Mouse (Mus musculus): Measurements from ENCODE around the gene Usp51.
"Not testable (repeated sequence)": the region's sequence is repeated elsewhere in the genome, so short reads cannot be mapped to it uniquely, and the experiment has no call there.

Usp51 gene

DNA sequence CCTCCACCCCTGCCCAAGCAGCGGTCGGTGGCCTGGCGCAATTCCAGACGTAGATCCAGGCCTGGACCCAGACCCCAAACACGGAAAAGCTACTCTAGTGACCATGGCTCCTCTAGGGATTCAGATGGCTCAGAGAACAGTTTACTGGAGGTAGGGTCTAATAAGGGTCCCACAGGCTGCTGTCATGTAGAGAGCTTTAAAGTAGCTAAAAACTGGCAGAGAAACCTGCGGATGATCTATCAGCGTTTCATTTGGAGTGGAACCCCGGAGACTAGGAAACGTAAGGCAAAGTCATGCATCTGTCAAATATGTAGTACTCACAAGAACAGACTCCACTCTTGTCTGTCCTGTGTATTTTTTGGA, 1.4 kb downstream of the Usp51 start:
- Histone ChIP-seq H3K27me3 (ENCODE audit: insufficient read depth, low read length) (no peaks in the 10 kb centered on the region), H3K4me3 (replicated peaks; ENCODE audit: low read length) (peak overlapping the region; percentile 83), H3K36me3 (ENCODE audit: insufficient read depth, low read length) (no peaks in the 10 kb centered on the region), H3K9me3 (ENCODE audit: low read length) (no peaks in the 10 kb centered on the region), H3K4me1 (replicated peaks; ENCODE audit: low read depth, low read length) (no peaks in the 10 kb centered on the region)
- TF ChIP-seq CTCF (conservative IDR thresholded peaks at IDR 0.05; ENCODE audit: low read length) (no peak), POU5F1 (IDR thresholded peaks at IDR 0.05; ENCODE audit: borderline replicate concordance, low read length) (no peak), NANOG (IDR thresholded peaks at IDR 0.05; ENCODE audit: borderline replicate concordance, low read length) (no peak)

- H3K36me3 ChIP-seq (ENCODE audit: insufficient read depth, low read length); H3K4me3 ChIP-seq (replicated peaks; ENCODE audit: low read length); H3K27me3 ChIP-seq (ENCODE audit: insufficient read depth, low read length); H3K4me1 ChIP-seq (replicated peaks; ENCODE audit: low read depth, low read length); H3K9me3 ChIP-seq (ENCODE audit: low read length): not testable (repeated sequence)
Observed at GRCm38 (mm10) chrX:153025255-153025654, 19.0 kb downstream of the Usp51 start.

GRCm38 (mm10) chrX:153025709-153026108, 19.4 kb downstream of the Usp51 start:
- not testable (repeated sequence) for H3K27me3 ChIP-seq (ENCODE audit: insufficient read depth, low read length); H3K9me3 ChIP-seq (ENCODE audit: low read length); H3K4me3 ChIP-seq (replicated peaks; ENCODE audit: low read length); H3K36me3 ChIP-seq (ENCODE audit: insufficient read depth, low read length); H3K4me1 ChIP-seq (replicated peaks; ENCODE audit: low read depth, low read length)

DNA sequence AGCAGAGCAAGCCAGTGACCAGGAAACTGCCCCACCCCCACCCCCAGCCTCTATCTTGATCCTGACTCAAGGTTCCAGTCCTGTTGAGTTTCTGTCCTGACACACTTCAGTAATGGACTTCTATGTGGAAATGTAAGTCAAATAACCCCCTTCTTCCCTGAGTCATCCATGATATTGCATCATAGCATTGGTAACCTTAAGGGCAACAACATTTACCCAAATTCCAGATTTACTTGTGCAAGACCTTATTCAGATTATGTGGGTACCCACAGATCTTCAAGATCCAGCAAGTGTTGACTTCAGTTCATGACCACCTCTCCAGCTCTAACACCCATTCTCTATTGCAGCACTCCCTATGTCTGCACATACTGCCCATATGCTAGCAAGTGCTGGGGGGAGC, 25.3 kb downstream of the Usp51 start:
- H3K36me3 ChIP-seq (ENCODE audit: insufficient read depth, low read length); H3K4me3 ChIP-seq (replicated peaks; ENCODE audit: low read length); H3K4me1 ChIP-seq (replicated peaks; ENCODE audit: low read depth, low read length); H3K9me3 ChIP-seq (ENCODE audit: low read length); H3K27me3 ChIP-seq (ENCODE audit: insufficient read depth, low read length): not testable (repeated sequence)

DNA sequence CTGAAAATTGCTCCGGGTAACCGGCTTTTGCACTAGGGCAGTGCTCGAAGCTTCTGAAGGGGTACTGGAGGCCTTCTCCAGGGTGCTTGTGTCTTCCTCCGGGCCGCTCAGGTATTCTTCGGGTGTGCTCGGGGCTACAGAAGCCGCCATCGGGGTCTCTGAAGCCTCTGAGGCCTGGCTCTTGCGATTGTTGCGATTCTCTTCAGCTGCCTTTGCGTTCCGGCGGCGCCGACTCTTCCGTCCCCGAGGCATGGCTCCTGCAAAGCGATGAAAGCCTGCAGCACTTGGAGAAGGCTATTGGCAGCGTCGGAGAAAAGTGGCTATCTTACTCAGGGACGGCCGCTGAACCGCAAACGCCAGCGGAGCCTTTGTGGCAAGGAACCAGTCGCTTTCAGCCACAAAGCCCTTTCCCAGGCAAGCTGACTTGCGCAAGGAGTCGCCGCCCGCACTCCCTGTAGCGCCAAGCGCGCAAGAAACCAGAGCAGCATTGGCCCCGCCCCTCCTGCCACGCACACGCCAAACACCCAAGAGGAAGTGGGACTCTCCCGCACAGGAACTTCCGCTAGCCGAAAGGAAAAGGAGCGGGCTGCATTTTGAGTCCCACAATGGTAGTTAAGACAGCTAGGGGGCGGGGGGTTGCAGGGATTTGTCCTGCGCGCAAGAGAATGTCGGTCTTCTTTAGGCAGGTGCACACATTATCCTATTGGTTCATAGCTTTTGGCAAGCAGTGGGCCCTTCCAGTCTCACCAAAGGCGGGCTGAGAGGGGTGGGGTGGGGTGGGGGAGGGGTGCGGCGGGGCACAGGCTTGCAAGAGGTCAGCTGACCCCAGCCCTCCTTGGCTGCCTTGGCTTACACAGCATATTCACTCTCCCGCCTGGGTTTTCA, 31.1 kb downstream of the Usp51 start, which contains the start of gene Mageh1:
Mageh1 (minus strand) TSS at position 489 of the 885 bp plus-strand sequence.
- Histone ChIP-seq H3K27me3 (ENCODE audit: insufficient read depth, low read length) (no peaks in the 10 kb centered on the region), H3K36me3 (ENCODE audit: insufficient read depth, low read length) (no peaks in the 10 kb centered on the region), H3K4me1 (replicated peaks; ENCODE audit: low read depth, low read length) (peaks cover 9% of the 10 kb centered on the region), H3K9me3 (ENCODE audit: low read length) (no peaks in the 10 kb centered on the region), H3K4me3 (replicated peaks; ENCODE audit: low read length) (peak within 1 kb of the TSS; percentile 86)
- TF ChIP-seq CTCF (conservative IDR thresholded peaks at IDR 0.05; ENCODE audit: low read length) = no peak
- TF ChIP-seq NANOG (IDR thresholded peaks at IDR 0.05; ENCODE audit: borderline replicate concordance, low read length) = no peak
- no peak for TF ChIP-seq POU5F1 (IDR thresholded peaks at IDR 0.05; ENCODE audit: borderline replicate concordance, low read length)

- H3K4me1 ChIP-seq (replicated peaks; ENCODE audit: low read depth, low read length); H3K4me3 ChIP-seq (replicated peaks; ENCODE audit: low read length); H3K9me3 ChIP-seq (ENCODE audit: low read length); H3K36me3 ChIP-seq (ENCODE audit: insufficient read depth, low read length); H3K27me3 ChIP-seq (ENCODE audit: insufficient read depth, low read length): not testable (repeated sequence)
Observed at GRCm38 (mm10) chrX:153037972-153038744, 31.9 kb downstream of the Usp51 start.

Measured in E14TG2a.4 (cell line).